Mouse (Mus musculus) olfactory bulb, adult 2 months (tissue): ENCODE data around the gene Gm17657. TPM values are rescaled to one million over a fixed set of nuclear protein-coding genes. Genes with fewer than 3 reads are reported as not detected.
A peak's percentile ranks its signal among the peaks of the same experiment; 100 is the strongest.
"Not testable (repeated sequence)": the region's sequence is repeated elsewhere in the genome, so short reads cannot be mapped to it uniquely, and the experiment has no call there.

Experiments used
- H3K27ac ChIP-seq: fragments of 200-500 bp; 2 replicates; pipeline ENCODE4 v1.5.1; 2012; ENCODE audit warnings: low read depth, low read length; ENCODE audit not compliant: insufficient read depth
- H3K4me1 ChIP-seq: fragments of 200-500 bp; 2 replicates; pipeline ENCODE4 v1.6.1; 2012; ENCODE audit warnings: low read length; ENCODE audit not compliant: control insufficient read depth, insufficient read depth
- H3K4me3 ChIP-seq: fragments of 200-500 bp; 2 replicates; pipeline ENCODE4 v1.5.1; 2012; ENCODE audit warnings: mild to moderate bottlenecking, low read depth, low read length, moderate library complexity; ENCODE audit not compliant: insufficient read depth
- CTCF ChIP-seq: fragments of 200-500 bp; IDR thresholded peaks from 2 replicates; pipeline ENCODE4 v1.5.1; 2012; ENCODE audit warnings: low read depth, mild to moderate bottlenecking, low read length, moderate library complexity; ENCODE audit not compliant: insufficient read depth
- POLR2A ChIP-seq: fragments of 200-500 bp; IDR thresholded peaks from 2 replicates; pipeline ENCODE4 v1.6.1; 2012; ENCODE audit warnings: mild to moderate bottlenecking, low read depth, low read length, moderate library complexity; ENCODE audit not compliant: insufficient read depth
- WGBS: fragments of 180-500 bp; shearing (Covaris S2); methylation state at CpG from one replicate; pipeline ENCODE4 v1.1.7; 2018; 5-methylcytosine and 5-hydroxymethylcytosine counted together
- polyA plus RNA-seq: library from polyadenylated mRNA; stranded (reverse); fragments of >200 nt; gene quantifications from 2 replicates; pipeline ENCODE4 v1.2.4, GENCODE M21; 2012; ENCODE audit warnings: low replicate concordance; ENCODE audit not compliant: missing spikeins, insufficient read depth, insufficient read length

The Gm17657 gene
- polyA plus RNA-seq, 1 experiment: not detected

DNA sequence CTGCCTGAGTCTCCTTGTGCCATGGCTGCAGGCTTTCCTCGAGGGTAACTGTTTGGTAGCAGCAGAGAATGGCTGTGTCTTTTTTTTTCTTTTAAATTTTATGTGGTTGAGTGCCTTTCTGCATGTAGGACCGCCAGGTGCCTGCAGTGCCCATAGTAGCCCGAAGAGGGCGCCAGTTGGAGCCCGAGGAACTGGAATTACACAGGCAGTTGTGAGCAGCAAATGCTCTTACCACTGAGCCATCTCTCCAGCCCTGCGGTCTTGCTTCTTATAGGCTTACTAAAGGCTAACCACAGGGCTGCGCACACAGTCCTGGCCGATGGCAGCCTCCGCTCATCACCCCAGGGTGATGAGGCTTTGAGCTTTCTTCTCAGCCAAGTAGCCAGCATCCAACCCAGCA is 18.2 kb downstream of the Gm17657 start:
- no peaks in the 10 kb centered on the region for H3K4me1 ChIP-seq
- TF ChIP-seq CTCF (no peak), POLR2A (no peak)
- no peak overlapping the region for H3K4me3 ChIP-seq
- 72% methylated on average over 9 of the region's 9 CpGs for WGBS
- no peak overlapping the region for H3K27ac ChIP-seq

DNA sequence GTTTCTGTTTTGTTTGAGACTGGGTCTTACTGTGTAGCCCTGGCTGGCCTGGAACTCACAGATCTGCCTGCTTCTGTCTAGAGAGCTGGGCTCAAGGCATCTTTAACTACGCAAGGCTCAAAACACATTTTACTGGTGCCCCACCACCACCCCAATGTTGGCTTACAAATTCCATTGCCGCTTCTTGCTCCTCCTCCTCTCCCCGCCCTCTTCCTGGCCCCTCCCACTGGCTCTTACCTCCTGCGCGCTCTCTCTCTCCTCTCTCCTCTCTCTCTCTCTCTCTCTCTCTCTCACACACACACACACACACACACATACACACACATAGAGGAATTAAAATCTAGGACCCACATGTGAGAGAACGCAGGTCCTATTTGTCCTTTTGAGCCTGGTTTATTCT is 18.9 kb downstream of the Gm17657 start:
- TF ChIP-seq POLR2A: no peak
- no peak for TF ChIP-seq CTCF
- 91% methylated on average over 6 of the region's 6 CpGs for WGBS
- no peak overlapping the region for H3K27ac ChIP-seq
- no peaks in the 10 kb centered on the region for H3K4me1 ChIP-seq
- H3K4me3 ChIP-seq: no peak overlapping the region

DNA sequence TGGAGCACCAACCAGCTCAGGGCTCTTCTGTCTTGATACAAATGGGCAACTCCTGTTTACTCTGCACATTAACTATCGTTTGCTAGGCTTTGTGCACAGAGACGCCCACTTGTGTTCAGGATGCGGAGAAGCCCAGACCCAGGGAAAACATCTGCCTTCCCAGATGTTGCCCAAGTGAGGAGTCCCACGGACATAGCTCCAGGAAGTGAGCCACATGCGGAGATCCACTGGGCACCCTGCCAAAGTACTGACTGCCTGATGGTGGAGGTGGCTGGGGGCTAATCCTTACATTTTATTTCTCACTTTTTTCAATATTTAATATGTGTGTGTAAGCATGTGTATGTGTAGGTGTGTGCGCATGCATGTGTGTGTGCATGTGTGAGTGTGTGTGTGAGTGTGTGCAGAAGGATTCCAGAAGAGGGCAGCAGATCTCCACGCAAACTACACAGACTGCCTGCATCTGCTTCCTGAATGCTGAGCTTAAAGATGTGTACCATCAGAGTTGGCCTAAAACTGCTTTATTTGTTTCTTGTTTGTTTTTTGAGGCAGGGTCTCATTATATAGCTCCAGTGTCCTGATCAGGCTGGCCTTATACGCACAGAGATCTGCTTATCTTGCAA is 20.8 kb downstream of the Gm17657 start:
- no peak overlapping the region for H3K27ac ChIP-seq
- WGBS: 57% methylated on average over 8 of the region's 8 CpGs
- H3K4me1 ChIP-seq: no peaks in the 10 kb centered on the region
- TF ChIP-seq POLR2A (no peak), CTCF (no peak)
- H3K4me3 ChIP-seq: no peak overlapping the region

DNA sequence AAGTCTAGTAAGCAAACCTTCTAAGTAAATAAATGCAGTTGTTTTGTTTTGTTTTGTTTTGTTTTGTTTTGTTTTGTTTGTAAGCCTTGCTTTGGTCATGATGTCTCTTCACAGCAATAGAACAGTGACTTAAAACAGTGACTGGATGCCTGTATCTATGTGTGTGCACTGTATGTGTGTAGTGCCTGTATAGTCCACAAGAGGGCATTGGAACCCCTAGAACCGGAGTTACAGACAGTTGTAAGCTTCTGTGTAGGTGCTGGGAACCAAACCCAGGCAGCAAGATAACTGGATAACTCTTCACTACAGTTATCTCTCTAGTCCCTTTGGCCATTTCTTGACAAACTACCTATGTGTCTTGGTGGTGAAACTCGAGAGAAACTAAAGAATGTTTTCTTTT is 23.8 kb downstream of the Gm17657 start:
- H3K27ac ChIP-seq: no peak overlapping the region
- 84% methylated on average over 2 of the region's 2 CpGs for WGBS
- TF ChIP-seq CTCF (no peak), POLR2A (no peak)

DNA sequence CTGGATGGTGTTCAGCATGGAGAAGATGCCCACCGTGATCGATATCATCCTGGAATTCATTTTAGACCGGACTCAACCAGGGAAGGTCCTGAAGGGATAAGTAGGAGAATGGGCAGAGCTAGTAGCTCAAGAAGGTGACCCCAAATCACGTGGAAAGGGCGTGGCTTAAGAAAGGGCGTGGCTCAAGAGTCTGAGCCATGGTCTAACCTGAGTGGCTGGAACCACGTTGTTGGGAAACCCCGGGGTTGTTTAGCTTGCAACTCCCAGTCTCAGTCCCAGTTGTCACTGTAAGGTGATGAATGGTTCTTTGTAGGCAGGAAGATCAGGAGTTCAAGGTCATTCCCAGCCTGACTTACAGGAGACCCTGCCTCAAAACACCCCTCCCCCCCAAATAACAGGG is 29.7 kb downstream of the Gm17657 start:
- WGBS: 76% methylated on average over 8 of the region's 8 CpGs
- Histone ChIP-seq H3K4me1 (no peaks in the 10 kb centered on the region), H3K27ac (no peak overlapping the region), H3K4me3 (no peak overlapping the region)
- TF ChIP-seq POLR2A (no peak), CTCF (no peak)

More for the DNA sequence above, 23.8 kb downstream of the Gm17657 start:
- Histone ChIP-seq H3K4me3 (no peak overlapping the region), H3K4me1 (no peaks in the 10 kb centered on the region)

DNA sequence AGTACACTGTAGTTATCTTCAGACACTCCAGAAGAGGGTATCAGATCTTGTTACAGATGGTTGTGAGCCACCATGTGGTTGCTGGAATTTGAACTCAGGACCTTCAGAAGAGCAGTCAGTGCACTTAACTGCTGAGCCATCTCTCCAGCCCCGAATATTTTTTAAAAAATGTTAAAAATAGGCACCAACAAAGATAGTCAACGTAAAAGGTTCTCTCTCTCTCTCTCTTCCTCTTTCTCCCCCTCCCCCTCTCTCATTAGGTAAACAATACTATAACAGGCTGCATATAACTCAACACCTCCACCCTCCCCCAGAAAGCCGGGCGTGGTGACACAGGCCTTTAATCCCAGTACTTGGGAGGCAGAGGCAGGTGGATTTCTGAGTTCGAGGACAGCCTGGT is 30.8 kb downstream of the Gm17657 start:
- not testable (repeated sequence) for H3K27ac ChIP-seq, H3K4me1 ChIP-seq, H3K4me3 ChIP-seq
- 92% methylated on average over 5 of the region's 5 CpGs for WGBS

DNA sequence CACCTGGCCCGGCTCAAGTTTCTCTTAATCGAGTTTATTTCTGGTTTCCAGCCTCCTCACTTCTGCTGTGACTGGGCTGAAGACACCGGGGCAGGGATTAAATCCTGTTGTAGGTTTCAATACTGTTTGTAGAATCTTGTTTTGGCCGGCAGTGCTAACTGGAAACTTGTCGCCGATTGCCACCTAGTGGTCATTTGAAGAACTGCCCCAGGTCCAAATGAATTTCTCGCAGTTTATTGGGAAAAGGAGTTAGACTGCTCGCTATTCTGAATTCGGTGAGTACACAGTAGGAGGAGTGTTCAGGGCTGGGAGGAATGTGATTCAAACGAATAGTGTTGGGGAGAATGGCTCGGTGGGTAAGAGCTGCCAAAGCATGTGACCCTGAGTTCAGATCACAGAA is 35.0 kb downstream of the Gm17657 start:
- WGBS: 1% methylated on average over 11 of the region's 11 CpGs

DNA sequence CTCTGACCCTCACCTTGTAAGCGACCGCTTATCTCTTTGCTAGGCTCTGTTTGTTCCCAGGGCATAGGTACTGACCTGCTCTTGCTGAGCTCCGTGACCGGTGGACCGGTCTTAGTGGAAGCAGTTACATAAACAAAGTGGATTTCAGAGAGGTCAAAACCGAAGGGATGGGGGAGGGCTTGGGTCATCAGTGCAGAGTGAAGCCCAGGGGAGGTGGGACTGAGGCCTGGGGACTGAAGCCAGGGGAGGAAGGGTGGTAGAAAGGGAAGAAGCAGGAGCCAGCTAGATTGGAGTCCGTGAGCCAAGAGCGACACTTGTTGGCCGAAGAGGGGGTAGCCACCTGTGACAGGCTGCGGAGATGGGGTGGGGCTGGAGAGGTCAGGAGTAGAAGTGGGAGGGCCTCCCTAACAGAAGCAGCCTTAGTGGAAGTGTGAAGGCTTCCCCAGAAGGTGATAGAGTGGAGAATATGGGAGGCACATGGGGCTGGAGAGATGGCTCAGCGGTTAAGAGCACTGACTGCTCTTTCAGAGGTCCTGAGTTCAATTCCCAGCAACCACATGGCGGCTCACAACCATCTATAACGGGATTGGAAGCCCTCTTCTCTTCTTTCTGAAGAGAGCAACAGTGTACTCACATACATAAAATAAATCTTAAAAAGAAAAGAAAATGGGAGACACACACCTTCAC is 36.3 kb downstream of the Gm17657 start:
- TF ChIP-seq POLR2A (no peak), CTCF (0 out of 2 replicates have a peak, but pooled peaks have one; percentile 22)
- H3K4me3 ChIP-seq: no peak overlapping the region

More for the DNA sequence above, 35.0 kb downstream of the Gm17657 start:
- Histone ChIP-seq H3K4me1 (no peaks in the 10 kb centered on the region), H3K27ac (no peak overlapping the region), H3K4me3 (no peak overlapping the region)
- TF ChIP-seq POLR2A: no peak
- TF ChIP-seq CTCF: no peak

DNA sequence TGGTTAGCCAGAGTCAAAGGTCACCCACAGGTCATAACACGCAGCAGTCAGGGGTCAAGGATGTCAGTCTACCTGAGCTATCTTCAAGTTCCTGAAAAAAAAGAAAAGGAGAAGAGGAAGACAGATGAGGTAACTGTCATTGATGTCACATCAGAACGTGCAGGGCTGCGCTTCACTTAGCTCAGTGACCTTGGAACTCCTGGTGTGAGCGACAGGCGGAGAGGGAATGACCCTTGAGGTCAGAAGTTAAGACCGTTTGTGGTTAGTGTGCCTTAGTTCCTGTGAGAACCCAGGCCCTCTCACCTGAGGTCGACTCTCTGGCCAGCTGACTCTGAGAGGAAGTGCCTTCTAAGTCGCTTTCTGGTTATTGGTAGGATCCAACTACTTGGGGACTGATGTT is 38.7 kb downstream of the Gm17657 start:
- Histone ChIP-seq H3K4me3 (no peak overlapping the region), H3K4me1 (no peaks in the 10 kb centered on the region), H3K27ac (no peak overlapping the region)
- TF ChIP-seq CTCF (no peak), POLR2A (no peak)
- 82% methylated on average over 8 of the region's 8 CpGs for WGBS

More for the DNA sequence above, 36.3 kb downstream of the Gm17657 start:
- 66% methylated on average over 13 of the region's 13 CpGs for WGBS
- no peaks in the 10 kb centered on the region for H3K4me1 ChIP-seq
- no peak overlapping the region for H3K27ac ChIP-seq

DNA sequence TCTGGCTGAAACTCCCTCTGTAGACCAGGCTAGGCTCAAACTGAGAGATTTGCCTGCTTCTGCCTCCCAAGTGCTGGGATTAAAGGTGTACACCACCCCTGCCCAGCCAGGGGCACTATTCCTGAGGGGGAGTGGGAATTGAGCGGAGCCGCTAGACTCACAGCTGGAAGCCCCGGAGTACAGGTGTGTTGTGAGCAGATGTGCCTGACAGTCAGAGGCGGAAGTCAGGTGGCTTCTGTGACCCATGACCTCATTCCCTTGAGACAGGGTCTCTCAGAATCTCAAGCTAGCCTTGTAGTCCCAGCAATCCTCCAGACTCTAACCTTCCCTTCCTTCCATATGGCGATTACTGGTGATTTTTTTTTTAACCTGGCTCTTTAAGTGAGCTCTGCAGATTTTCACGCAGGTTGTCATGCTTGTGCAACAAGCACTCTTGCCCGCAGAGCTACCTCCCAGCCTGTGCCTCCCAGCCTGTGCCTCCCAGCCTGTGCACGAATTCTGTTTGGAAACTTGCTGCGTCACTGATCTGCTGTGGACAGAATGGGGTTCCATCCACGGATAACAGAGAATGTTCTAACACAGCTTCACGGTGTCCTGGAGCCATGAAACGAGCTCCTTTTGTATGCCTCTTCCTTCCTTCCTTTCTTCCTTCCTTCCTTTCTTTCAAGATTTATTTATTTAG is 40.4 kb downstream of the Gm17657 start:
- TF ChIP-seq POLR2A (no peak), CTCF (no peak)
- no peak overlapping the region for H3K27ac ChIP-seq
- H3K4me1 ChIP-seq: no peaks in the 10 kb centered on the region
- H3K4me3 ChIP-seq: no peak overlapping the region
- WGBS: 85% methylated on average over 12 of the region's 12 CpGs
